ENCODE assay signal across 9 mouse cellular contexts in genomic region chr17:83020576-83020975, GRCm38 (mm10).
A peak's percentile ranks its signal among the peaks of the same experiment; 100 is the strongest.
DNase-seq lines count a peak whose midpoint lies in the region; TF ChIP-seq lines count a peak whose summit lies in the region.
"Had no signal": no experiment of that assay in that cellular context is flagged by ENCODE, and none has a peak within 500 bp of the region (broad histone marks: within the 10 kb centered on the region; RNA-seq: fewer than 3 reads in every experiment).

No protein-coding gene starts in this region.

- no peak overlapping the region for H3K4me3 ChIP-seq in liver, adult 2 months (ENCODE audit: insufficient read depth, low read depth, low read length)
- H3K4me3 ChIP-seq: heart, embryonic 15.5 days; neural tube, embryonic 13.5 days had no signal

- no peaks in the 10 kb centered on the region for H3K79me2 ChIP-seq in liver, adult 2 months (ENCODE audit: control insufficient read depth, insufficient read depth, low read length)

- no peak for TF ChIP-seq POLR2A in liver, adult 2 months (IDR thresholded peaks at IDR 0.05; ENCODE audit: extremely low read depth, insufficient read depth, low read length)

- H3K4me1 ChIP-seq in liver, adult 2 months (ENCODE audit: control insufficient read depth, insufficient read depth, low read length), result no peaks in the 10 kb centered on the region
- H3K4me1 ChIP-seq: neural tube, embryonic 13.5 days had no signal

- peak; percentile 17 for DNase-seq in liver, adult 2 months (ENCODE audit: extremely low read depth, low read depth, low spot score)
- DNase-seq in liver, result no peak
- DNase-seq in cerebellum, adult 9-10 months, result peak; percentile 52
- DNase-seq in heart, postnatal 14 days, result peak; percentile 60 to 69
- peak; percentile 55 for DNase-seq in lung, postnatal 25 days (ENCODE audit: low spot score)
- DNase-seq in spleen, postnatal 10 days (ENCODE audit: low spot score in 2 of 2), result no peak
- no peak for DNase-seq in neural tube, embryonic 10.5 days (ENCODE audit: extremely low spot score, low spot score)

- H3K27me3 ChIP-seq in liver, adult 2 months (ENCODE audit: control insufficient read depth, insufficient read depth, low read length), result no peaks in the 10 kb centered on the region
- H3K27me3 ChIP-seq: heart, embryonic 15.5 days; neural tube, embryonic 13.5 days had no signal

- no peak overlapping the region for H3K9ac ChIP-seq in liver, adult 2 months (ENCODE audit: low read depth, low read length)
- H3K9ac ChIP-seq: heart, embryonic 15.5 days; neural tube, embryonic 13.5 days had no signal

- no peaks in the 10 kb centered on the region for H3K36me3 ChIP-seq in liver, adult 2 months (ENCODE audit: control insufficient read depth, insufficient read depth, low read length)
- H3K36me3 ChIP-seq: heart, embryonic 15.5 days; neural tube, embryonic 13.5 days had no signal

- 73% methylated on average over 10 of the region's 10 CpGs for WGBS in liver, adult 2 months

- intact Hi-C loops in heart, postnatal 14 days (cut with DNase I), result loop anchor here (10.0 kb wide), 1 partner anchor 614 kb away; the partner anchor contains the start of gene Kcng3

- H3K27ac ChIP-seq in liver, adult 2 months (replicated peaks; ENCODE audit: insufficient read depth, low read depth, low read length), result no peak overlapping the region
- H3K27ac ChIP-seq: heart, embryonic 15.5 days; neural tube, embryonic 13.5 days had no signal

- TF ChIP-seq CTCF in liver, adult 2 months (IDR thresholded peaks at IDR 0.05; ENCODE audit: low read depth, low read length), result no peak

Comparison
In these comparisons a context has a peak if more than half of its experiments do, and no peak if none do; other contexts are left out.
1. DNase-seq: peak in liver, adult 2 months (single experiment), cerebellum, adult 9-10 months (single experiment), heart, postnatal 14 days (2 of 2) and lung, postnatal 25 days (single experiment); none in liver (single experiment), spleen, postnatal 10 days (0 of 2) and neural tube, embryonic 10.5 days (single experiment).